Mouse (Mus musculus) limb, embryonic 13.5 days (tissue): ENCODE results near the gene Zfp618. TPM values are rescaled to one million over a fixed set of nuclear protein-coding genes. Genes with fewer than 3 reads are reported as not detected.

Experiments used
- ATAC-seq: fragments of 200-750 bp; cut with Nextera tagmentation; 2 replicates; pipeline ENCODE4 v1.8.0; 2017; ENCODE audit warnings: low read depth, moderate number of reproducible peaks, moderate TSS enrichment; ENCODE audit not compliant: low FRiP score
- H3K27ac ChIP-seq: fragments of 300-500 bp; sonication (generic); 2 replicates; pipeline ENCODE4 v1.5.1; 2015; ENCODE audit warnings: inconsistent platforms, mild to moderate bottlenecking, moderate library complexity
- H3K27me3 ChIP-seq: fragments of 300-500 bp; sonication (generic); 2 replicates; pipeline ENCODE4 v1.6.1; 2015; ENCODE audit warnings: mild to moderate bottlenecking, inconsistent platforms
- H3K36me3 ChIP-seq: fragments of 300-500 bp; sonication (generic); 2 replicates; pipeline ENCODE4 v1.6.1; 2015; ENCODE audit warnings: inconsistent platforms, mild to moderate bottlenecking, moderate library complexity
- H3K4me1 ChIP-seq: fragments of 300-500 bp; sonication (generic); 2 replicates; pipeline ENCODE4 v1.6.1; 2015; ENCODE audit warnings: inconsistent platforms
- H3K4me2 ChIP-seq: fragments of 300-500 bp; sonication (generic); replicated peaks from 2 replicates; pipeline ENCODE4 v1.6.1; 2015; ENCODE audit warnings: inconsistent platforms, mild to moderate bottlenecking, moderate library complexity
- H3K4me3 ChIP-seq: fragments of 300-500 bp; sonication (generic); 2 replicates; pipeline ENCODE4 v1.5.1; 2015; ENCODE audit warnings: moderate library complexity, mild to moderate bottlenecking, inconsistent platforms
- H3K9ac ChIP-seq: fragments of 300-500 bp; sonication (generic); 2 replicates; pipeline ENCODE4 v1.6.1; 2015; ENCODE audit warnings: mild to moderate bottlenecking, inconsistent platforms
- H3K9me3 ChIP-seq: fragments of 300-500 bp; sonication (generic); 2 replicates; pipeline ENCODE4 v1.6.1; 2016; ENCODE audit warnings: inconsistent platforms
- WGBS: fragments of 180-500 bp; shearing (Covaris S2); methylation state at CpG from one replicate; pipeline ENCODE4 v1.1.7; 2015; 5-methylcytosine and 5-hydroxymethylcytosine counted together
- polyA plus RNA-seq: library from polyadenylated mRNA; unstranded; fragments of >200 nt; fragmentation: Nextera tagmentation; extraction: Ambion mirVana; gene quantifications from 2 replicates; pipeline ENCODE4 v1.2.1, GENCODE M21; 2015

Gene Zfp618
- 39.2 and 44.0 TPM in 2 replicates for polyA plus RNA-seq

DNA sequence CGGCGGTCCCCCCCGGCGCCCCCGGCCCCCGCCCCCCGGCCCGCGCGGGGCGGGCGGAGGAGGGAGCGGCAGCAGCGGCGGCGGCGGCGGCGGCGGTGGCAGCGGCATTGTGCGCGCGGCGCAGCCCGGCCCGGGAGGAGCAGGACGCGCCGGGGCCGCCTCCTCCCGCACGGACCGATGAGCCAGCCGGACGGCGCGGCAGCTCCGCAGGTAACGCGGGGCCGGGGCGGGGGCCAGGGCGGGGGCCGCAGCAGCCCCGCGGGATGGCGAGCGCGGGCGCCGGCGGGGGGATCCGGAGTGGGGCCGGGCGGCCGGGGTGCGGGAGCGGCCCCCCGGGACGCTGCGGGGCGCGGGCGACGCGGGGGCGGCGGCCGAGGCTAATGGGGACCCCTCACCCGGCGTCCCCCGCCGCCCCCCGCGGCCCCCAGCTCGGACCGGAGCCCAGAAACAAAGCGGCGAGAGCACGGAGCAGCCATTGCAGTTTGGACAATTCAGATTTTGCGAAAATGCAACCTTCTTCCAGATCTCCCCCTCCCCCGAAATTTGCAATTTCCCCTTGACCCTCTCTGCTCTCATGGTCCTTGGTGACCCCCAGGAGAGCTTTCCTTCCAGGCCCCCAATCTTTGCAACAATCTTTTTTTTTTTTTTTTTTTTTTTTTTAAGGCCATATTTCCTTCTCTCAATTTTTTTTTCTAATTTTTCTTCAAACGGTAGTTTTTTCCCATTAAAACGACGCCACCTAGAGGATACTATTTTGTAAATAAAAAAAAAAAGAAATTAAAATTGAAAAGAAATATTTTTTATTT lies at the start of gene Zfp618:
Gene Zfp618 (plus strand): TSS at position 77 of the 806 bp plus-strand sequence.
- no peaks in the 10 kb centered on the region for H3K36me3 ChIP-seq
- H3K4me3 ChIP-seq: peak within 1 kb of the TSS; percentile 88
- peak within 1 kb of the TSS; percentile 95 for H3K27ac ChIP-seq
- no peaks in the 10 kb centered on the region for H3K9me3 ChIP-seq
- H3K9ac ChIP-seq: peak within 1 kb of the TSS; percentile 99
- peaks cover 32% of the 10 kb centered on the region for H3K4me1 ChIP-seq
- H3K27me3 ChIP-seq: no peaks in the 10 kb centered on the region
- ATAC-seq: peak; percentile 70; the same call in 1 of the 2 replicates
- H3K4me2 ChIP-seq: peak within 1 kb of the TSS; percentile 64
- WGBS: under 1% methylated on average over 18 of the region's 86 CpGs

DNA sequence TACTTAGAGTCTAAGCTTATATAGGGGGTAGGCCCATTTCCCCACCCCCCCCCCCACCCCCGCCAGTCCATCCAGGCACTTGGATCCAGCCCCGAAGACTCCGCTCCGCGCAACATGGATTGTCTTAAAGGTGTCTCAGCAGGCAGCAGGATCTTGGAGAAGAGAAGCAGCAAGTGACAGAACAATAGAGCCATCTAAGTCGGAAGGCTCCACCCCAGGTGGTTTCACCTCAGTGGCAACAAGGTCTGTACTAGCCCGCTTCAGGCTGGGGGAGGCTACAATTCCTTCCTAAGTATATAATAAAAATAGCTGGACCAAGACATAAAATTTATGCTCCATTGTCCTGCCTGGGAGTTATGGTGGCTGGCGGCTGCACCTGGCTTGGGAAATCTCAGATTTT lies 48.3 kb upstream of the Zfp618 start:
- no peak overlapping the region for H3K27ac ChIP-seq
- no peaks in the 10 kb centered on the region for H3K36me3 ChIP-seq
- H3K4me3 ChIP-seq: no peak overlapping the region
- no peak overlapping the region for H3K4me2 ChIP-seq
- 92% methylated on average over 8 of the region's 8 CpGs for WGBS
- no peaks in the 10 kb centered on the region for H3K27me3 ChIP-seq
- no peaks in the 10 kb centered on the region for H3K9me3 ChIP-seq
- no peak for ATAC-seq
- H3K9ac ChIP-seq: no peak overlapping the region
- 0 out of 2 replicates have a peak, but pooled peaks cover 3% of the 10 kb centered on the region for H3K4me1 ChIP-seq

DNA sequence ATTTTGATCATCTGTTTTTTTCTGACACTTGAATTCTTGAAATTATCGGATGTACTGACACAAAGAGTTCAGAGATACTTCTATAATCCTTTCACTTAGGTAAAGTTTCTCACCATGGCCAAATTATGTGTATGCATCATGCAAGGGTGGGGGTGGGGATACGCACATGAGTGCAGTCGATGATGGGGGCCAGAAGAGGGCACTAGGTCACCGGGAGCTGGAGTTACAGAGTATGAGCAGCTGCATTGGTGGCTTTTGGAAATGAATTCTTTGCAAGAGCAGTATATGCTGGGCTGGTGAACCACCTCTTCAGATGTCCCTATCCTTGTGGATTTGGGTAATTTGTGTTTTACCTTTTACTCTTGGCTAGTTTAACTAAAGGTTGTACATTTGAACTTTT lies 31.6 kb upstream of the Zfp618 start:
- Histone ChIP-seq H3K4me1 (peaks cover 6% of the 10 kb centered on the region), H3K27ac (no peak overlapping the region), H3K36me3 (no peaks in the 10 kb centered on the region), H3K4me2 (no peak overlapping the region), H3K4me3 (no peak overlapping the region), H3K9me3 (peaks cover 4% of the 10 kb centered on the region; the same call in 1 of the 2 replicates), H3K9ac (no peak overlapping the region), H3K27me3 (no peaks in the 10 kb centered on the region)
- ATAC-seq: no peak
- WGBS: 89% methylated on average over 4 of the region's 4 CpGs

DNA sequence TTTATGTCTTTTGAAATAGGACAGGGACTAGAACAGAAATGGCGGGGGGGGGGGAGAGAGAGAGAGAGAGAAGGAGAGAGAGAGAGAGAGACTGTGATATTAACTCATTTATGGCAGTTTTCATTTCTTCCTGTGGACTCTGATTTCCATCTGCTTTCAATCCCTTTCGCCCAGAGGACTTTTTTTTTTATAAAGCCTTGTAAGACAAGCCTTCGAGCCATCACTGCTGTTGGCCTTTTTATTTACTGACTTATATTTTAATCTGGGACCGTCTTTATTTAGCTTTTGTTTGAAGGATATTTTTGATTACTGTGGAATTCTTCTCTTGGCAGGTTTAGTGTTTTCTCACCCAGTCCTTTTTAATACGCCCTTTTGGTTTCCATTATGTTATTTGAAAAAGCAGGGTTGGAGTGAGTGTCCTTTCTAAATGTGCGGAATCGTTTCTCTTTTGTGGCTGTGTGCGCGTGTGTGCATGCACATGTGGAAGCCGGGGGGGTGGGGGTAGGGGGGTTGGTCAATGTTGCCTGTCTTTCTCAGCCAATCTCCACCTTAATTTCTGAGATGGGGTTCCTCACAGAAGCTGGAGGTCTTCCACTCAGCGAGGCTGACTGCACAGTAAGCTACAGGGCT lies 29.7 kb upstream of the Zfp618 start:
- Histone ChIP-seq H3K4me2 (0 out of 2 replicates have a peak overlapping the region, but pooled peaks have one; percentile 9), H3K27ac (no peak overlapping the region), H3K36me3 (no peaks in the 10 kb centered on the region), H3K9me3 (peaks cover 4% of the 10 kb centered on the region; the same call in 1 of the 2 replicates), H3K9ac (no peak overlapping the region), H3K4me3 (no peak overlapping the region), H3K4me1 (peaks cover 6% of the 10 kb centered on the region), H3K27me3 (no peaks in the 10 kb centered on the region)
- no peak for ATAC-seq
- 46% methylated on average over 11 of the region's 11 CpGs for WGBS

DNA sequence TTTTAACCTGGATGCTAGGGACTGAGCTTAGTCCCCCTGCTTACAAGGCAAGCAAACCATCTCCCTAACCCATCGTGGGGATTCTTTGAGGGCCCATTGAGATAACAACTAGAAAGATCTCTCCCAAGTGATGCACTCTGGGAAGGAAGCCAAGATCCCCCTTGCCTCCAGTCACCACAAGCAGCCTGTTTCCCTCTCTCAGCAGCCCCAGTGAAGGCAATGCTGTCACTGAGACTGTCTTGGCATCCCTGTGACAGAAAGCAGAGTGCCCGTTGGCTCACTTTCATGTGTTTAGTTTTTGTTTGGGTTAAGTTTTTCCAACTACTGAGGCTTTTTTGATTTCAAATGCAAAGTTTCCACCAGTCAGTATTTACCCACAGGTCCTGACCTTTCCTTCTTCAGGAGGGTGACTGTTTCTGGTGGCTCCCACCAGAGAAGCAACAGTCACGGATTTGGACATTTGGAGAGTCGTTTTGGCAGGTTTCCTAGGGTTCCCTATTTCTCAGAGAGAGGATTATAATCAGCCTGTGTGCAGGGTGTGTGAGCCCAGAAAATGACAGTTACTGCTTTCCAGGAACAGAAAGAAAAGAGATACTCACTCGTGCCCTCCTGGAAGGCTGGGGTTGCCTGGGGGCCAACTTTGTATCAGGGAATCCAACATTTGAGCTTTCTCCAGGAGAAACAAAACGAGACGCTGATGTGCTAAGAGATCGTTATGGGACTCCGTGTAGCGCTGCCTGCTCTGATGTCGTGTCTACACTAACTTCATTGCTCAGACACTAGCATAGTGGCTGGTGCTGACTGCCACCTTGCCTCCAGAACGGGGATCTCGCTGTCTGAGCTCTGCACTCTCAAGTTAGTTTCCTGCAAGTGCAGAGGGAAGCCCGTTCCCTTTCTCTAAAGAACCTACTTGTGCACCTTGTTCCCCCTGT lies 23.1 kb upstream of the Zfp618 start:
- H3K4me3 ChIP-seq: no peak overlapping the region
- no peak overlapping the region for H3K9ac ChIP-seq
- H3K9me3 ChIP-seq: no peaks in the 10 kb centered on the region
- WGBS: 52% methylated on average over 14 of the region's 14 CpGs
- H3K27me3 ChIP-seq: no peaks in the 10 kb centered on the region
- no peak overlapping the region for H3K4me2 ChIP-seq
- ATAC-seq: no peak
- no peak overlapping the region for H3K27ac ChIP-seq
- peaks cover 9% of the 10 kb centered on the region for H3K4me1 ChIP-seq
- no peaks in the 10 kb centered on the region for H3K36me3 ChIP-seq

DNA sequence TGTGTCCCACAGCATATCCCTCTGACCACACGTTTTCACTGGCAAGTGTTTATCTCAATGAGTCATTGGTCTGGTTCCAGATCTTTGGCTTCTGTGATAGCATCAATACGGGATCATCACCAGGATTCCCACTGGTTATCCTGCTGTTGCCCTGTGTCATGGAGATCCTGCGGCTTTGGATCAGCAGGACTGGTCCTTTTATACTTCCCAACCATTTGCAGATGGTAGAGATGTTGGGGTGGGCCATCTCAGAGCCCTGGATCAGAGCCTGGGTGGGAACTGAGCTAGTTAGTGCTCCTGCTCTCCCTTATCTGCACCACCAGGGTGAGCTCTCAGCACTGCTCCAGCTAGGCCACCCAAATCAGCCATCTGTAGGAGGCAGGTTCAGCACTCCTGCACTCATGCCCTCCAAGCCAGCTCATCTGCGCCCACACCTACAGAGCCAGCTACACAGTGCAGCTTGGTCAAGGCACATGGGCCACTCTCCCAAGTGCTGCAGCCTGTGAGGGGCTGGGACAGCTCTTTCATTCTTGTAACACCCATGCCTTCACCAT lies 21.0 kb upstream of the Zfp618 start:
- H3K27ac ChIP-seq: no peak overlapping the region
- no peak for ATAC-seq
- no peaks in the 10 kb centered on the region for H3K36me3 ChIP-seq
- 66% methylated on average over 4 of the region's 4 CpGs for WGBS
- H3K27me3 ChIP-seq: no peaks in the 10 kb centered on the region
- no peak overlapping the region for H3K4me2 ChIP-seq
- H3K4me1 ChIP-seq: peaks cover 9% of the 10 kb centered on the region
- H3K9me3 ChIP-seq: no peaks in the 10 kb centered on the region
- no peak overlapping the region for H3K9ac ChIP-seq
- no peak overlapping the region for H3K4me3 ChIP-seq

DNA sequence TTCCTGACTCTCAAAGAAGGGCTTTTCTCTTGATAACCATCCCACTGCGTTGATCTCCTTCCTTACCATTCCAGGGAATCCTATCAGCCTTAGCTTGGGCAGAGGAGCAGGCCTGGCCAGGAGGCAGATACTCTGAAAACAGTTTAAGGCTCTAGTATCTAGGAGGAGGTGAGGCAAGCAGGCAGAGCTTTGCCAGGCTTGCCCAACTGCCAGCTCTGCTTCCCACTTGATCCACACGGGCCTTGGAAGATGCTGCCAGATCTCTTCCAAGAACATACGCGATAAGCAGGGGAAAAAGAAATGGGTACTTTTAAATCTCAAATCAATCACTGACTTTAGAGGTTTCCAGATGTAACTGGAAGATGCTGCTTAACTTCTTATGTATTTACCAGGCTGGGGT lies 1.6 kb upstream of the Zfp618 start:
- Histone ChIP-seq H3K27ac (no peak overlapping the region), H3K4me3 (no peak overlapping the region), H3K9me3 (no peaks in the 10 kb centered on the region), H3K4me1 (peaks cover 15% of the 10 kb centered on the region), H3K27me3 (no peaks in the 10 kb centered on the region), H3K4me2 (no peak overlapping the region), H3K9ac (no peak overlapping the region), H3K36me3 (no peaks in the 10 kb centered on the region)
- WGBS: 75% methylated on average over 4 of the region's 4 CpGs
- ATAC-seq: no peak

DNA sequence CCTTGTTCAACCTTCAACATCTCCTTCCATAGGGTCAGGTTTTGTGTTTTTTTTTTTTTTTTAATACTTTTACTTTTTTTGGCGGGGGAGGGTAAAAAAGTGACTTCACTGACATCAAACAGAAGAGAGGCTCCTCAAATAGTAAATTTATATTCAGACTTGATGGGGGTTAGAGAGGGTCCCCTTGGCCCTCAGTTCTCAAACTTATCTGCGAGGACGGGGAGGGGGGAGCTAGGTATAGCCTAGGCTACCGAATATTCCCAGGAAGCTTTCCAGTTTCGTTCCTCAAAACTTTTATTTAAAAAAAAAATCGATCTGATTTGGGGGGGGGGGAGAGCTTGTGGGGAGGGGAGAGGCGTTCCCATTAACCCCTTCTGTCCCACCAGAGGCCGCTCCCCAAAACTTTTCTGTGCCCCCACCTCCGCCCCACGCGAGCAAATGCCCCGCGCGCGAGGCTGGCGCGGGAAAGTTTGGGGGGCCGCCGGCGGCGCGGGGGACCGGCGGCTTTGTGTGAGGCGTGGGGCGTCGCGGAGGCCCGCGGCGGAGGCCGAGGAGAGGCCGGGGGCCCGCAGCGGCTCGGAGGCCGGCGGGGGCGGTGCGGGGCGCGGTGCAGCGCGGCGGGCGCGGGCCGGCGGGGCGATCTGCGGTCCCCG lies 403 bp upstream of the Zfp618 start:
- H3K9ac ChIP-seq: peak overlapping the region; percentile 99
- ATAC-seq: no peak
- H3K36me3 ChIP-seq: no peaks in the 10 kb centered on the region
- H3K9me3 ChIP-seq: no peaks in the 10 kb centered on the region
- peak overlapping the region; percentile 95 for H3K27ac ChIP-seq
- H3K4me3 ChIP-seq: peak overlapping the region; percentile 88
- WGBS: under 1% methylated on average over 37 of the region's 52 CpGs
- H3K4me1 ChIP-seq: peaks cover 26% of the 10 kb centered on the region
- H3K27me3 ChIP-seq: no peaks in the 10 kb centered on the region
- H3K4me2 ChIP-seq: peak overlapping the region; percentile 64

DNA sequence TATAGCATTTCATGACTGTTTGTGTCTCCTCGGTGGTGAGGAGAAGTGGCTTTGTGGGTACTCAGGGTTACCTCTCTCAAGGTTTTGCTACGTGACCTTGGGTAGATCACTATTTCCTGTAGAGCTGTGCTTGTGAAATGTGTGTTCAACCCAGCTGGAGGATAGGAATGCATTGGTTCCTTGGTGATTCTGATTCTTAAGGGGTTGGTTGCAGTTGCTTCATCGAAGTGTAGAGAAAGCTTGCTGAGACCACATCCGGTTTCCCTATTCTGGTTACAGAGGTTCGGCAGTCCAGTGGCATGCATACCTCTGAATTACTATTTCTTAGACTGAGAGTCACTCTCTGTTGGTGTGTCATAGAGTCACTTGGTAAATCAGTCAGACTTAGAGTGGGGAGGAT lies 4.2 kb downstream of the Zfp618 start:
- H3K36me3 ChIP-seq: no peaks in the 10 kb centered on the region
- no peak overlapping the region for H3K27ac ChIP-seq
- no peak overlapping the region; the same call in 1 of the 2 replicates for H3K4me3 ChIP-seq
- H3K9ac ChIP-seq: no peak overlapping the region
- H3K9me3 ChIP-seq: no peaks in the 10 kb centered on the region
- ATAC-seq: no peak
- peaks cover 53% of the 10 kb centered on the region for H3K4me1 ChIP-seq
- peak overlapping the region; percentile 35 for H3K4me2 ChIP-seq
- H3K27me3 ChIP-seq: no peaks in the 10 kb centered on the region
- 86% methylated on average over 5 of the region's 5 CpGs for WGBS

DNA sequence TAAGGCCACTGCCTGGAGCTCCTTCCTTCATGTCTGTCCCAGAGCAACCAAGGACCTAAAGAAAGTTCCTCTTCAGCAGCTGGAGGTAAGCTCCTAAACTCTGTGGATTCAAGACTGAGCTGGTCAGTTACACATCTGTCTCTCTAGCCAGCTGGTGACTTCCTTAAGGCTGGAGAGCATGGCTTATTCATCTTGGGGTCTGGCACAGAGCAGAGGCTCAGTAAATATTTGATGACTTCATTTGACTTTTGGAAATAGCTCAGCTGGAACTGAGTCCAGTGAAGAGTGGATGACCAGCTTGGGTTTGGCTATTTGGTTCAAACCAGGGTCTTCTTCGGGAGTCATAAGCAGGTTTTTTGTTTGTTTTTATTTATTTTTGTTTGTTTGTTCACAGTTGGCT lies 6.6 kb downstream of the Zfp618 start:
- Histone ChIP-seq H3K4me3 (no peak overlapping the region), H3K4me2 (no peak overlapping the region), H3K9me3 (no peaks in the 10 kb centered on the region), H3K27ac (no peak overlapping the region), H3K27me3 (no peaks in the 10 kb centered on the region), H3K36me3 (no peaks in the 10 kb centered on the region), H3K9ac (no peak overlapping the region), H3K4me1 (peaks cover 67% of the 10 kb centered on the region)
- no peak for ATAC-seq
- 86% methylated on average over 1 of the region's 1 CpGs for WGBS

DNA sequence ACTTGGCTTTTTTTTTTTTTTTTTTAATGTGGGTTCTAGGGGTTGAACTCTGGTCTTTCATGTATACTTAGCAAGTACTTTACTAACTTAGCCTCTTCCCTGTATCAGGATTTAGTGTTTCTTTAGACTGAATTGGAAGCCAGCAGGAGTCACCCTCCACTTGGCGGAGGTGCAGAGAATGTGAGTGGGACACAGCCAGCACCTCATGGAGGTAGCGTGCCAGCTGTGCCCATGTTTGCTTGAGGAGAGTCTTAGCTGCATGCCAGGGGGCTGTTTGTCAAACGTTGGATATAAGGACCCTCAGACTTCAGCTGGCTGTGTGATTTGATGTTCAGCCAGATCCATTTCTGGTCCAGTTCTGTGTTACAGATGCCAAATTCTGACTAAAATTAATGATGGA lies 7.7 kb downstream of the Zfp618 start:
- Histone ChIP-seq H3K9ac (no peak overlapping the region), H3K4me3 (no peak overlapping the region), H3K4me2 (no peak overlapping the region), H3K27me3 (no peaks in the 10 kb centered on the region), H3K9me3 (no peaks in the 10 kb centered on the region), H3K27ac (no peak overlapping the region), H3K4me1 (peaks cover 75% of the 10 kb centered on the region), H3K36me3 (no peaks in the 10 kb centered on the region)
- WGBS: 77% methylated on average over 3 of the region's 3 CpGs
- no peak for ATAC-seq
